Comparison of ENCODE assay signal across 8 mouse cellular contexts in the genomic region with DNA sequence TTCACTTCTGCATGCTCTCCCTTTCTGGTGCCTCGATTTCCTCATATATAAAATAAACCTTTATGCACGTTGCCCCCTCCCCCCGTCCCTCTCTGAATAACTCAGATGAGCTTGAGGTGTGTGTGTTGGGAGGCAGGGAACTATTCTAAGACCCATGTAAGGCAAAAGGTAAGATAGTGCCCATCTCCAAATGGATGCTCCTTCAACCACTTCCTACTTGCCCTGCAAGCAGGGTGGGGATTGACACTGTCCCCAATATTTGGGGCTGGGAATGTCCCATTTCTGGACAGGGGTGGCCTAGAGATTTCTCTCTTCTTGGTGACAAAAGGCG. TPM values are rescaled to one million over a fixed set of nuclear protein-coding genes. Genes with fewer than 3 reads are reported as not detected.
DNase-seq lines count a peak whose midpoint lies in the region; ATAC-seq lines count a peak whose summit lies in the region.

No protein-coding gene starts in this region.

- no peaks in the 10 kb centered on the region for H3K36me3 ChIP-seq in megakaryocyte, embryonic 14.5 days (replicated peaks; ENCODE audit: low read length)
- no peaks in the 10 kb centered on the region for H3K36me3 ChIP-seq in limb, embryonic 15.5 days
- H3K36me3 ChIP-seq in stomach, embryonic 15.5 days, result no peaks in the 10 kb centered on the region

- peaks cover 45% of the 10 kb centered on the region for H3K9me3 ChIP-seq in megakaryocyte, embryonic 14.5 days
- peaks cover 4% of the 10 kb centered on the region for H3K9me3 ChIP-seq in limb, embryonic 15.5 days
- no peaks in the 10 kb centered on the region for H3K9me3 ChIP-seq in stomach, embryonic 15.5 days

- 0 out of 2 replicates have a peak overlapping the region, but pooled peaks have one; percentile 1 for H3K9ac ChIP-seq in limb, embryonic 15.5 days
- H3K9ac ChIP-seq in stomach, embryonic 15.5 days, result no peak overlapping the region

- H3K4me2 ChIP-seq in limb, embryonic 15.5 days, result peak overlapping the region; percentile 93
- H3K4me2 ChIP-seq in stomach, embryonic 15.5 days, result peak overlapping the region; percentile 98

- ATAC-seq in cerebellum, adult (ENCODE audit: insufficient number of reproducible peaks, low FRiP score, low TSS enrichment), result 0 out of 2 replicates have a peak, but pooled peaks have one; percentile 28
- ATAC-seq in megakaryocyte, adult 5-6 weeks (ENCODE audit: poor library complexity, severe bottlenecking), result no peak
- ATAC-seq in limb, embryonic 15.5 days (ENCODE audit: insufficient number of reproducible peaks, low FRiP score, low TSS enrichment, low read depth), result no peak
- no peak for ATAC-seq in stomach, embryonic 15.5 days (ENCODE audit: insufficient read depth, low FRiP score, low read depth)

- WGBS in limb, embryonic 15.5 days, result 9% methylated on average over 4 of the region's 4 CpGs
- 4% methylated on average over 4 of the region's 4 CpGs for WGBS in stomach, embryonic 15.5 days

- peaks cover 95% of the 10 kb centered on the region for H3K27me3 ChIP-seq in megakaryocyte, embryonic 14.5 days (replicated peaks)
- peaks cover 49% of the 10 kb centered on the region for H3K27me3 ChIP-seq in limb, embryonic 15.5 days
- peaks cover 39% of the 10 kb centered on the region for H3K27me3 ChIP-seq in stomach, embryonic 15.5 days (replicated peaks)

- H3K4me3 ChIP-seq in megakaryocyte, embryonic 14.5 days (replicated peaks), result peak overlapping the region; percentile 90
- peak overlapping the region; percentile 52 for H3K4me3 ChIP-seq in limb, embryonic 15.5 days
- H3K4me3 ChIP-seq in stomach, embryonic 15.5 days (replicated peaks), result peak overlapping the region; percentile 54

- H3K27ac ChIP-seq in limb, embryonic 15.5 days, result no peak overlapping the region
- H3K27ac ChIP-seq in stomach, embryonic 15.5 days, result no peak overlapping the region

- no peak for DNase-seq in cerebellum, adult 11 months
- no peak for DNase-seq in layer of hippocampus, postnatal 10 days (ENCODE audit: low spot score in 2 of 2)
- DNase-seq in urinary bladder, postnatal 25 days (ENCODE audit: low spot score), result no peak

- peaks cover 27% of the 10 kb centered on the region for H3K4me1 ChIP-seq in megakaryocyte, embryonic 14.5 days
- peaks cover 30% of the 10 kb centered on the region for H3K4me1 ChIP-seq in limb, embryonic 15.5 days
- peaks cover 20% of the 10 kb centered on the region for H3K4me1 ChIP-seq in stomach, embryonic 15.5 days

RNA-seq across cellular contexts. Expression of a gene that starts 0.4 kb away (rescaled TPM):
- 4.5 and 36.8 TPM in 2 replicates for polyA plus RNA-seq in megakaryocyte, embryonic 14.5 days (2012; ENCODE audit: insufficient read depth, low replicate concordance)
- total RNA-seq in megakaryocyte, adult 5-6 weeks (2015), result not detected in 2 replicates
- total RNA-seq in megakaryocyte, adult 5-6 weeks (2017), result not detected in 2 replicates
- polyA plus RNA-seq in limb, embryonic 15.5 days (2015; fragmentation: Nextera tagmentation; extraction: Ambion mirVana), result 4.4 and 5.2 TPM in 2 replicates
- polyA plus RNA-seq in stomach, embryonic 15.5 days (2015; fragmentation: Nextera tagmentation; extraction: Ambion mirVana), result 4.4 TPM in 2 replicates
- 10 to 100 TPM; 24.3 to 24.4 TPM for total RNA-seq in layer of hippocampus, postnatal 10 days (2021)
